Mouse (Mus musculus) kidney, embryonic 16.5 days (tissue): ENCODE measurements around the gene Wfikkn1. TPM values are rescaled to one million over a fixed set of nuclear protein-coding genes. Genes with fewer than 3 reads are reported as not detected.

Experiments used
- ATAC-seq: fragments of 200-750 bp; cut with Nextera tagmentation; 2 replicates; pipeline ENCODE4 v1.8.0; 2017; ENCODE audit warnings: moderate TSS enrichment; ENCODE audit not compliant: low FRiP score, low TSS enrichment
- H3K27ac ChIP-seq: fragments of 300-500 bp; sonication (generic); 2 replicates; pipeline ENCODE4 v1.5.1; 2014; ENCODE audit warnings: low read length
- H3K27me3 ChIP-seq: fragments of 300-500 bp; sonication (generic); 2 replicates; pipeline ENCODE4 v1.6.1; 2014; ENCODE audit warnings: low read length, control low read depth, mixed read lengths; ENCODE audit not compliant: insufficient read depth
- H3K36me3 ChIP-seq: fragments of 300-500 bp; sonication (generic); 2 replicates; pipeline ENCODE4 v1.6.1; 2014; ENCODE audit warnings: low read length, control low read depth, mixed read lengths; ENCODE audit not compliant: insufficient read depth
- H3K4me1 ChIP-seq: fragments of 300-500 bp; sonication (generic); 2 replicates; pipeline ENCODE4 v1.6.1; 2014; ENCODE audit warnings: low read length, control low read depth, mixed read lengths; ENCODE audit not compliant: insufficient read depth
- H3K4me2 ChIP-seq: fragments of 300-500 bp; sonication (generic); replicated peaks from 2 replicates; pipeline ENCODE4 v1.6.1; 2014; ENCODE audit warnings: low read depth, low read length
- H3K4me3 ChIP-seq: fragments of 300-500 bp; sonication (generic); 2 replicates; pipeline ENCODE4 v1.5.1; 2014; ENCODE audit warnings: mild to moderate bottlenecking, low read length
- H3K9ac ChIP-seq: fragments of 300-500 bp; sonication (generic); replicated peaks from 2 replicates; pipeline ENCODE4 v1.6.1; 2014; ENCODE audit warnings: low read length
- H3K9me3 ChIP-seq: fragments of 300-500 bp; sonication (generic); 2 replicates; pipeline ENCODE4 v1.6.1; 2016; ENCODE audit warnings: low read length, control low read depth
- WGBS: fragments of 180-500 bp; shearing (Covaris S2); extraction: QIAGEN DNeasy Blood & Tissue Kit; methylation state at CpG from one replicate; pipeline ENCODE4 v1.1.7; 2014; 5-methylcytosine and 5-hydroxymethylcytosine counted together
- polyA plus RNA-seq: library from polyadenylated mRNA; unstranded; fragments of >200 nt; fragmentation: Nextera tagmentation; extraction: Ambion mirVana; gene quantifications from 2 replicates; pipeline ENCODE4 v1.2.1, GENCODE M21; 2015

The Wfikkn1 gene
- polyA plus RNA-seq = 0.71 and 1.0 TPM in 2 replicates

- peaks cover 36% of the 10 kb centered on the region for H3K4me1 ChIP-seq
- no peaks in the 10 kb centered on the region for H3K27me3 ChIP-seq
- peaks cover 35% of the 10 kb centered on the region for H3K36me3 ChIP-seq
- no peaks in the 10 kb centered on the region for H3K9me3 ChIP-seq
- WGBS = 31% methylated on average over 5 of the region's 5 CpGs
- H3K4me3 ChIP-seq = no peak within 1 kb of the TSS
- 0 out of 2 replicates have a peak within 1 kb of the TSS, but pooled peaks have one; percentile 16 for H3K9ac ChIP-seq
- peak; percentile 7; the same call in 1 of the 2 replicates for ATAC-seq
- H3K27ac ChIP-seq = peak within 1 kb of the TSS; percentile 34; the same call in 1 of the 2 replicates
- no peak within 1 kb of the TSS for H3K4me2 ChIP-seq
Observed at GRCm38 (mm10) chr17:25880196-25880910, at the start of gene Wfikkn1. Wfikkn1 (minus strand) TSS chr17:25880858.

- no peak overlapping the region for H3K9ac ChIP-seq
- no peak for ATAC-seq
- H3K36me3 ChIP-seq = peaks cover 35% of the 10 kb centered on the region
- H3K4me3 ChIP-seq = no peak overlapping the region
- no peaks in the 10 kb centered on the region for H3K27me3 ChIP-seq
- H3K4me2 ChIP-seq = no peak overlapping the region
- no peaks in the 10 kb centered on the region for H3K4me1 ChIP-seq
- H3K27ac ChIP-seq = no peak overlapping the region
- 84% methylated on average over 2 of the region's 2 CpGs for WGBS
- no peaks in the 10 kb centered on the region for H3K9me3 ChIP-seq
Observed at GRCm38 (mm10) chr17:25925348-25925747, 44.7 kb upstream of the Wfikkn1 start.

- Histone ChIP-seq H3K27me3 (no peaks in the 10 kb centered on the region), H3K4me3 (no peak overlapping the region), H3K36me3 (peaks cover 13% of the 10 kb centered on the region; the same call in 1 of the 2 replicates), H3K4me2 (no peak overlapping the region), H3K27ac (no peak overlapping the region), H3K9me3 (no peaks in the 10 kb centered on the region), H3K9ac (no peak overlapping the region), H3K4me1 (peaks cover 12% of the 10 kb centered on the region)
- 86% methylated on average over 5 of the region's 5 CpGs for WGBS
- no peak for ATAC-seq
Observed at GRCm38 (mm10) chr17:25922120-25922519, 41.5 kb upstream of the Wfikkn1 start.

- no peaks in the 10 kb centered on the region for H3K9me3 ChIP-seq
- H3K9ac ChIP-seq = peak overlapping the region; percentile 79
- no peaks in the 10 kb centered on the region for H3K36me3 ChIP-seq
- peak overlapping the region; percentile 93 for H3K4me3 ChIP-seq
- H3K27me3 ChIP-seq = no peaks in the 10 kb centered on the region
- peak; percentile 99 for ATAC-seq
- under 1% methylated on average over 37 of the region's 40 CpGs for WGBS
- peaks cover 12% of the 10 kb centered on the region for H3K4me1 ChIP-seq
- peak overlapping the region; percentile 69 for H3K4me2 ChIP-seq
- peak overlapping the region; percentile 97 for H3K27ac ChIP-seq
Observed at GRCm38 (mm10) chr17:25919786-25920642, 39.4 kb upstream of the Wfikkn1 start.

- peak within 1 kb of the TSS; percentile 97 for H3K27ac ChIP-seq
- H3K4me3 ChIP-seq = peak within 1 kb of the TSS; percentile 93
- under 1% methylated on average over 59 of the region's 78 CpGs for WGBS
- H3K9me3 ChIP-seq = no peaks in the 10 kb centered on the region
- no peaks in the 10 kb centered on the region for H3K36me3 ChIP-seq
- H3K27me3 ChIP-seq = no peaks in the 10 kb centered on the region
- no peak for ATAC-seq
- peak within 1 kb of the TSS; percentile 69 for H3K4me2 ChIP-seq
- H3K9ac ChIP-seq = peak within 1 kb of the TSS; percentile 84
- peaks cover 12% of the 10 kb centered on the region for H3K4me1 ChIP-seq
Observed at GRCm38 (mm10) chr17:25919144-25919785, 38.6 kb upstream of the Wfikkn1 start, which contains the start of gene Rab40c. Rab40c (minus strand) TSS chr17:25919727.

GRCm38 (mm10) chr17:25918037-25918750 is 37.5 kb upstream of the Wfikkn1 start:
- H3K4me3 ChIP-seq = peak overlapping the region; percentile 93
- H3K4me1 ChIP-seq = peaks cover 15% of the 10 kb centered on the region
- peak overlapping the region; percentile 84 for H3K9ac ChIP-seq
- no peak overlapping the region for H3K27ac ChIP-seq
- H3K27me3 ChIP-seq = no peaks in the 10 kb centered on the region
- ATAC-seq = no peak
- no peaks in the 10 kb centered on the region for H3K9me3 ChIP-seq
- no peaks in the 10 kb centered on the region for H3K36me3 ChIP-seq
- peak overlapping the region; percentile 61 for H3K4me2 ChIP-seq
- 86% methylated on average over 9 of the region's 9 CpGs for WGBS

GRCm38 (mm10) chr17:25916931-25917647 is 36.4 kb upstream of the Wfikkn1 start:
- no peak for ATAC-seq
- Histone ChIP-seq H3K27ac (no peak overlapping the region), H3K27me3 (no peaks in the 10 kb centered on the region), H3K4me2 (no peak overlapping the region), H3K4me1 (peaks cover 15% of the 10 kb centered on the region), H3K36me3 (no peaks in the 10 kb centered on the region), H3K9me3 (no peaks in the 10 kb centered on the region), H3K4me3 (no peak overlapping the region), H3K9ac (no peak overlapping the region)
- WGBS = 79% methylated on average over 8 of the region's 8 CpGs

- WGBS = 82% methylated on average over 4 of the region's 4 CpGs
- H3K27me3 ChIP-seq = no peaks in the 10 kb centered on the region
- H3K4me2 ChIP-seq = no peak overlapping the region
- no peak for ATAC-seq
- H3K36me3 ChIP-seq = no peaks in the 10 kb centered on the region
- no peak overlapping the region for H3K4me3 ChIP-seq
- no peaks in the 10 kb centered on the region for H3K9me3 ChIP-seq
- peaks cover 15% of the 10 kb centered on the region for H3K4me1 ChIP-seq
- no peak overlapping the region for H3K9ac ChIP-seq
- H3K27ac ChIP-seq = peak overlapping the region; percentile 27; the same call in 1 of the 2 replicates
Observed at GRCm38 (mm10) chr17:25914295-25914694, 33.6 kb upstream of the Wfikkn1 start.
